Mouse (Mus musculus) liver, postnatal 0 days (tissue): ENCODE data around the gene Tmem116.

Experiments used
- CTCF ChIP-seq: sonication (generic); IDR thresholded peaks from 2 replicates; pipeline ENCODE4 v1.5.1; 2016; ENCODE audit warnings: antibody characterized with exemption, low read depth
- EP300 ChIP-seq: IDR thresholded peaks from 2 replicates; pipeline ENCODE4 v1.6.1; 2016; ENCODE audit warnings: antibody characterized with exemption, low read depth, mild to moderate bottlenecking

DNA sequence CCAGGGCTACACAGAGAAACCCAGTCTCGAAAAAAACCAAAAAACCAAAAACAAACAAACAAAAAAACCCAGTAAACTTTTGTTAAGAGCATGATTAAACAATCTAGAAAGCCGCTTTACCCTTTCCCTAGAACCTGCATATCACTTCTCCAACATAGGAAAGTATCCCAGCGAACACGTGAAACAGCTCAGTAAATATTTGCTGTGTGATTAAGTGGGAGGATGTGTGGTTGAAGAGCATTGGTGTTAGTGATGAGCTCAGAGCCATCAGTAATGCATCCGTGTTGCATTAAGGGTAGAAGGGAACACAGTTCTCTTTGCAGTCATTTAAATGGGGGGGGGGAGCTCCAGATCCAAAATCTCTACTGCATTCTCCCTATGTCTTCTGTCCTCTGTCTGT lies 33.1 kb downstream of the Tmem116 start:
- TF ChIP-seq CTCF (no peak), EP300 (no peak)
